Mouse (Mus musculus) right cerebral cortex, postnatal 4 days (tissue): ENCODE results near the gene Lsr.
"Not testable (repeated sequence)": the region's sequence is repeated elsewhere in the genome, so short reads cannot be mapped to it uniquely, and the experiment has no call there.

ENCODE experiments used
- DNase-seq: peaks from one replicate; pipeline ENCODE4 v3.0.0-alpha.2; 2022

Gene Lsr

GRCm38 (mm10) chr7:30959786-30960349, 13.4 kb downstream of the Lsr start:
- no peak for DNase-seq

- no peak for DNase-seq
Observed at GRCm38 (mm10) chr7:30958866-30959487, 14.3 kb downstream of the Lsr start.

GRCm38 (mm10) chr7:30958109-30958865, 15.0 kb downstream of the Lsr start:
- no peak for DNase-seq

- peak; percentile 89 for DNase-seq
Observed at GRCm38 (mm10) chr7:30957367-30957783, 15.9 kb downstream of the Lsr start.

- peak; percentile 80 for DNase-seq
Observed at GRCm38 (mm10) chr7:30956756-30957366, 16.4 kb downstream of the Lsr start, which contains the start of gene Usf2. Usf2 (minus strand) TSS chr7:30956803.

GRCm38 (mm10) chr7:30956357-30956751, 16.9 kb downstream of the Lsr start:
- DNase-seq: no peak

GRCm38 (mm10) chr7:30955584-30956356, 17.5 kb downstream of the Lsr start:
- DNase-seq: peak; percentile 82

- no peak for DNase-seq
Observed at GRCm38 (mm10) chr7:30954971-30955520, 18.2 kb downstream of the Lsr start.

GRCm38 (mm10) chr7:30954036-30954435, 19.2 kb downstream of the Lsr start:
- DNase-seq: no peak

GRCm38 (mm10) chr7:30953459-30953858, 19.8 kb downstream of the Lsr start:
- no peak for DNase-seq

- no peak for DNase-seq
Observed at GRCm38 (mm10) chr7:30952441-30953265, 20.6 kb downstream of the Lsr start.

GRCm38 (mm10) chr7:30949902-30950301, 23.4 kb downstream of the Lsr start:
- not testable (repeated sequence) for DNase-seq

GRCm38 (mm10) chr7:30945876-30946275, 27.4 kb downstream of the Lsr start:
- DNase-seq: no peak

GRCm38 (mm10) chr7:30945466-30945865, 27.8 kb downstream of the Lsr start:
- not testable (repeated sequence) for DNase-seq

- not testable (repeated sequence) for DNase-seq
Observed at GRCm38 (mm10) chr7:30944706-30945105, 28.6 kb downstream of the Lsr start.

- no peak for DNase-seq
Observed at GRCm38 (mm10) chr7:30943909-30944635, 29.2 kb downstream of the Lsr start, which contains the start of gene Hamp. Hamp (minus strand) TSS chr7:30944032.

GRCm38 (mm10) chr7:30942365-30942764, 30.9 kb downstream of the Lsr start:
- not testable (repeated sequence) for DNase-seq

- not testable (repeated sequence) for DNase-seq
Observed at GRCm38 (mm10) chr7:30940070-30940469, 33.2 kb downstream of the Lsr start.

GRCm38 (mm10) chr7:30935422-30936099, 37.7 kb downstream of the Lsr start:
- DNase-seq: not testable (repeated sequence)

- not testable (repeated sequence) for DNase-seq
Observed at GRCm38 (mm10) chr7:30924581-30924980, 48.7 kb downstream of the Lsr start, which contains the start of gene Hamp2. Hamp2 (minus strand) TSS chr7:30924681.
